Mouse (Mus musculus) brain, adult 10 weeks (tissue): Measurements from ENCODE around the gene Olfr205. TPM values are rescaled to one million over a fixed set of nuclear protein-coding genes. Genes with fewer than 3 reads are reported as not detected.

Experiments used
- polyA plus RNA-seq: library from polyadenylated mRNA; stranded (reverse); fragments of 350-450 nt; fragmentation: Illumina TruSeq; extraction: RNeasy Lipid Tissue Mini Kit (QIAGEN cat#74804); gene quantifications from one replicate; pipeline ENCODE4 v1.2.3, GENCODE M21; 2015; ENCODE audit warnings: low read depth, low replicate concordance

Gene Olfr205
- not detected for polyA plus RNA-seq

DNA sequence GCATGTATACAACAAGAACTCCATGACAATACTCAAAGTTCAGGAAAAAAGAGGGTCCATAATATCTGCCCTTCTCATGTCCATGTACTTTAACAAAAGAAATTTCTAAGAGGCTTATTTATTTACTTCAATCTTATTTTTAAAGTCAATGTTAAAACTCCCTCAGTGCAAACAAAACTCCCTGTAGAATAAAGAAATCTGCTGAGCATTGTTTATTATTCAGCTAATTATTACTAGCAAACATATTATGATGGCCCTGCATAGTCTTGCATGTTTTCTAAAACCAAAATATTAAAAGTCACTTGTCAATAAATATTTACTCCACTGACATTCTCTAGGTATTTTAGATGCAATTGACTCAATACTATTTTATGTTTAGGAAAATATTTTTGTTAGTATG lies at the start of gene Olfr205:
Gene Olfr205, minus strand, starts transcription at position 101 of the 400 bp plus-strand sequence.

GRCm38 (mm10) chr16:59363893-59364292 lies 33.0 kb upstream of the Olfr205 start, which contains the start of gene Olfr209:
Olfr209 (minus strand) TSS chr16:59363993.

GRCm38 (mm10) chr16:59349146-59349545 lies 18.2 kb upstream of the Olfr205 start, which contains the start of gene Olfr206:
Olfr206 (minus strand) TSS chr16:59349246.

DNA sequence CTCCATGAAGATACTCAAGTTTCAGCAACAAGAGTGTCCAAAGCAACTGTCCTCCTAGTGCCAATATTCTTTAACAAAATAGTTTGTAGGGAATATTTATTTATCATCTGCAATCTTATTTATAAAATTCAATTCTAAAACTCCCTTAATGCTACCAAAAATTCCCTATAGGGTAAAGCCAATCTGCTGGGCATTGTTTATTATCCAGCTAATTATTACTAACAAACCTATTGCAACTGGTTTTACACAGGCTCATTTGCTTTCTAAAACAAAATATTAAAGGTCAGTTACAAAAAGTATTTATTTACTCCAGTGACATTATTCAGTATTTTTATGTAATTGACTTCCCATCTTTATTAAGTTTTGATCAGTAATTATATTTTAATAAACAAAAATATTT lies 12.8 kb downstream of the Olfr205 start, which contains the start of gene Olfr204:
Gene Olfr204, minus strand, starts transcription at position 101 of the 400 bp plus-strand sequence.

GRCm38 (mm10) chr16:59298581-59298980 lies 32.4 kb downstream of the Olfr205 start, which contains the start of gene Olfr203:
Olfr203 (plus strand) TSS chr16:59298881.

DNA sequence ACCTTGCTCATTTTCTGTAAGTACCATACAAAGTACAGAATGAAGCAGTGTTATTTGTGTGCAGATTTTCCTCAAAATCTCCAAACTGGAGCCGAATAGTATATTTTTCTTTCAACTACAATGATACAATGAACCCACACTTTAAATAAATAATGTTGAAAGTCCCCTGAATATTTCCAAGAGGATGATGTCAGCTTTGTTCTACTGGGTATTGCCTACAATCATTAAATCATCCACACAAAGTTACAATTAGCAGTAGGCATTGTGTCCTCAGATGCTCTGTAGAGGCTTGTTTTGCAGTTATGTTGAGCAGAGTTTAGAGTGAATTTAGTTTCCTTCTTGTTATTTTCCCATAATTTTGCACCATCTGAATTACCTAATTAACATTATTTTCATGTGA lies 44.2 kb downstream of the Olfr205 start, which contains the start of gene Olfr202:
Gene Olfr202, minus strand, starts transcription at position 101 of the 400 bp plus-strand sequence.

Other genes with a start within 250 kb of the Olfr205 start
- gene Olfr191, start 241.3 kb downstream of the Olfr205 start, polyA plus RNA-seq: not detected
- not detected for gene Olfr193, start 219.3 kb downstream of the Olfr205 start, polyA plus RNA-seq
- not detected for gene Olfr194, start 210.1 kb downstream of the Olfr205 start, polyA plus RNA-seq
- gene Olfr195, start 184.1 kb downstream of the Olfr205 start, polyA plus RNA-seq: not detected
- not detected for gene Olfr196, start 160.7 kb downstream of the Olfr205 start, polyA plus RNA-seq
- gene Olfr198, start 127.6 kb downstream of the Olfr205 start, polyA plus RNA-seq: not detected
- gene Olfr199, start 111.4 kb downstream of the Olfr205 start, polyA plus RNA-seq: not detected
- not detected for gene Olfr201, start 58.5 kb downstream of the Olfr205 start, polyA plus RNA-seq
- gene Olfr202, start 44.3 kb downstream of the Olfr205 start, polyA plus RNA-seq: not detected
- gene Olfr203, start 32.3 kb downstream of the Olfr205 start, polyA plus RNA-seq: not detected
- not detected for gene Olfr204, start 12.9 kb downstream of the Olfr205 start, polyA plus RNA-seq
- gene Olfr206, start 18.1 kb upstream of the Olfr205 start, polyA plus RNA-seq: not detected
- gene Olfr209, start 32.9 kb upstream of the Olfr205 start, polyA plus RNA-seq: not detected
- gene Gabrr3, start 76.2 kb upstream of the Olfr205 start, polyA plus RNA-seq: not detected
- gene Riox2, start 140.6 kb upstream of the Olfr205 start, polyA plus RNA-seq: 14.5 TPM